Mouse (Mus musculus): ENCODE results near the gene Wfdc10.
"Not testable (repeated sequence)": the region's sequence is repeated elsewhere in the genome, so short reads cannot be mapped to it uniquely, and the experiment has no call there.

Gene Wfdc10

DNA sequence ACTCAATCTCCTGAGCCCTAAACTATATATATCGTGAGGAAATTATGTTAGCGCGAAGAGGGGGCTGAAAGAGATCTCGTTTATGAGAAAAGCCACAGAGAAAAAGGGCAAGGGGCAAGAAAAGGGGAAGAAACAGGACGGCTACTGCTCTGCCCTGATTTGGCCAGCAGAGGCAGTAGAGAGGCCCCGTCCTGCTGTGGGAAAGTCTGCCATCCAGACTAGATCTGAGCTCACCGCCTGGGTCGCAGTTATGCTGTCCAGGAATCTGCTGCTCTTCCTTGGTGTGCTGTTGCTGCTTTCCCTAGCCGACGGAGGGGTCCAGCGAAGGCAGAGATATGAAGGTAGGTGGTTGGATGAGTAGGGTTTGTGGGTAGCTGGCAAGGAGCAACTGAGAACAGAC, at the start of gene Wfdc10:
TSS of gene Wfdc10 (plus strand) at position 189 of the 400 bp plus-strand sequence.
- DNase-seq (ENCODE audit: low spot score): peak; percentile 15

DNA sequence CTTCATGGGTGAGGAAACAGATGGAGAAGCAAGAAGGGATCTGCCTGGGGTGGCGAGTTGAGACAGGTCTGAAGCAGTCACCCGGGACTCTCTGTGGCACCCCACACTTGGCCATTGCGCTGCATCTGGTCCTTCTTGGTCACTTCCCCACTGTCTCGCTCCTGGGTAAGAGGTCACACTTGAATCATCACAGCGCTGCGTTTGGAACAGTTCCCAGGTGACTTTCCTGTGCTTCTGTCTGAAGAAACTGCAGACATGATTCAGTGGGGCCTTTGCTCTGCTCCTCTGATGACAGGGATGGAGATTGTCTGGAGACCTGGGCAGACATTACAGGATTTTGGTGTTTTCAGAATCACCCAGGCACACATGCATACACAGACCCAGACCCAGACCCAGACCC, 47.1 kb upstream of the Wfdc10 start:
- DNase-seq (ENCODE audit: low spot score): no peak

DNA sequence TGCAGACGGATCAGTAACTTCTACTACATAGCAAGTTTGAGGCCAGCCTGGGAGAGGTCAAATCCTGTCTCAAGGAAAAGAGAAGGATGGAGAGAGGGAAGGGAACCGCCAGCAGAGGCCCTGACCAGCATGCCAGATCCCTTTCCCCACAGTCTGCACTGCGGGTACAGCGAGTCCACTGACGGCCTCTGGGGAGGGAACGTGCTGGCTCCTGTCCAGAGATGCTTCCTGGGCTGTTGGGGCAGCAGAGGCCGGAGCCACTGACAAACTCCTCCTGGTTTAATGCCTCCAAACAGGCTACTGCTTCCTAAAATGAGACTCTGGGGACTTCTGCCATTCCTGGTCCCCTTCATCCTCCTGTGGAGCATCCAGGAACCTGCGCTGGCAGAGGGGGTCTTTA, 42.4 kb upstream of the Wfdc10 start, which contains the start of the genes Wfdc6b and Wfdc8:
TSS of gene Wfdc6b (plus strand) at position 52 of the 400 bp plus-strand sequence.
TSS of gene Wfdc8 (minus strand) at position 156 of the 400 bp plus-strand sequence.
- not testable (repeated sequence) for DNase-seq (ENCODE audit: low spot score)

DNA sequence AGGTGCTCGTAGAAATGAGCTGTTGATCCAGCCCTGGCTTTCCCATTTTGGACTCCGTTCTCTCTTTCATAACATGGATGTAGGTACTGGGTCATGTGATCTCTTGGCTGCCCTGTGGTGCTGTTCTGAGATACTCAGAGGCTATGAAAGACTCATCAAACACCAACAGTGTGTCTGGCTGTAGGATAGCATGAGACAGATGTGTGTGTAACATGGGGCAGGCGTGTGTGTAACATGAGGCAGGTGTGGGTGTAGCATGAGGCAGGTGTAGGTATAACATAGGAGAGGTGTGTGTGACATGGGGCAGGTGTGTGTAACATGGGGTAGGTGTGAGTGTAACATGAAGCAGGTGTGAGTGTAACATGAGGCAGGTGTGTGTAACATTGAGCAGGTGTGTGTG, 40.5 kb upstream of the Wfdc10 start:
- DNase-seq (ENCODE audit: low spot score): no peak

DNA sequence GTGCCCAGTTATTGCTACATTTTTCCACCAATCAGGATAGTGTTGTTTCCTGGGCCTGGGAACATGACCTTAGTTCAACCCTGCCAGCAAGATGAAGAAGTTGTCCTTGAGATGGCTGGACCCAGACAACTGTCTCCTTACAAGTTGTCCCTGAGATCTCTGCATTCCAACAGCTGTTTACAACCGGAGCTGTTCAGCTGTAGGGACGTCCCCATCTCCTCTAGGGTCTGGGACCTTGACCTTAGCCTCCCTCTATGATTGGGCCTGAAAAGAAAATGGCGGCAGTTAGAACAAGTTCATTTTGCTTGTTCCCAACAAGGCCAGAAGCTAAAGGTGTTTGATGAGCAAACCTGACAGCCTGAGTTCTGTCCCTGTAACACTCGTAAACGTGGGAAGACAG, 36.8 kb upstream of the Wfdc10 start:
- DNase-seq (ENCODE audit: low spot score): no peak

DNA sequence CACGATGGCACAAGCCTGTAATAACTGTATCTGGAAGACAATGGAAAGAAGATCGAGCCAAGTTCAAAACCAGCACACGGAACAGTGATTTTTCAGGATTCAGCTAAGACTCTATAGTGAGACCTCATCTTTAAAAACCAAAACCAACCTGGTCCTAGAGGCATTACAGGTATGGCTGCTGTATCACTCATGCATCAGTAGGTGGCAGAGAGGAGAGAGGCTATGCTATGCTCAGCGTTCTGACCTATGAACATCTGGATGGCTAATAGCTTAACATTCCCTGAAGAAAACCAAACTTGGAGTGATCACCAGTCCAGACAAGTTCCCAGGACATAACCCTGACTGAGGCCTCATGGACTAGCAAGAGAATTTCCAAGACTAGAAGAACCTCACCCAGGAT, 34.1 kb upstream of the Wfdc10 start:
- DNase-seq (ENCODE audit: low spot score): no peak

DNA sequence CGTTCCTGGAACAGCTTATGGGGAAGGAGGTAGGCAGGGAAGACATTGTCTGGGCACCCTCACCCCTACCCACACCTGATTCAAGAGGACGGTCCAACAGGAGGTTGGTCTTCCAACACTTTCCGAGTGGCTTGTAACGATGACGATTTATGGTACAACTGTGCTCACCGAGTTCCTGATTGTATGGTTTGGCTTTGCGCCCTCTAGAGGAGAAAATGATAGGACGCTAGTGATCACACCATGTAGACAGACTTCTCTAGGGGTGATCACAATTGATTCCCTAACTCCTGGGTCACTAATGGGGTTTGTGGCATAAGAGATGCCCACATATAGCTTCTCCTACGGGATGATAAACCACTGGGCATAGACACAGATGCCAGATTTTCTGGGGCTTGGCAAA, 20.6 kb upstream of the Wfdc10 start:
- DNase-seq (ENCODE audit: low spot score): peak; percentile 5

DNA sequence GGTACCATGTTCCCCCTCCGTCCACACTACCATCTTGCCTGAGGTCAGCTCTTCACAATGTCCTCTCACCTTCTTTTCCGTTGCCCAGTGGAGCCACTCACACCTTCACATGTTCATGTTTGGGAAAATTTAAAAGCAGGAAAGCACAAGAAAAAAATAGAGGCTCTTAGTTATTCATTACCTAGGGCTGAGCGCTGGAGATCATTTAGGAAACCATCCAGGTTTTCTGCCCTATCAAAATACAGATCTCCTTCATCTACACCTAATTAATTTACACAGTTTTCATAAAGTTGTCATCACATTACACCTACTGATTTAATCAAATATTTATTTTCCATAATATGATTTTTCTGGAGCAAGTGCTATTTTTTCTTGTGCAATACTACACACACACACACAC, 17.1 kb upstream of the Wfdc10 start, which contains the start of gene Wfdc16:
TSS of gene Wfdc16 (minus strand) at position 101 of the 400 bp plus-strand sequence.
- no peak for DNase-seq (ENCODE audit: low spot score)

DNA sequence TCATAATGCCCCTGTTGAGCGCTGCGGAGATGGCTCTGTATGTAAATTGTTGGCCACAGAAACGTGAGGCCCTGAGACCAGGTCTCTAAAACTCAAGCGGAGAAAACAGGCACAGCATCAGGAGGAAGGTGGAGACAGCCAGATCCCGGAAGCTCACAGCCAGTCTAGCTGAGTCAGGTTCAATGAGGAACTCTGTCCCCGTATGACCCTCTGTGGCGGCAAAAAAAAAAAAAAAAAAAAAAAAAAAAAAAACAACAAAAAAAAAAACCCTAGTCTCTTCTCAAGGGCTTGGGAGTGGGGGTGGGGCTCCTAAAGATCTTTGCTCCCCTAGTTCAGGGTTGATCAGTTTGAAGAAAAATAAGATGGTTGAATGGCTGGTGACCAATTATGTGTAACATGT, 14.7 kb upstream of the Wfdc10 start:
- DNase-seq (ENCODE audit: low spot score): no peak

DNA sequence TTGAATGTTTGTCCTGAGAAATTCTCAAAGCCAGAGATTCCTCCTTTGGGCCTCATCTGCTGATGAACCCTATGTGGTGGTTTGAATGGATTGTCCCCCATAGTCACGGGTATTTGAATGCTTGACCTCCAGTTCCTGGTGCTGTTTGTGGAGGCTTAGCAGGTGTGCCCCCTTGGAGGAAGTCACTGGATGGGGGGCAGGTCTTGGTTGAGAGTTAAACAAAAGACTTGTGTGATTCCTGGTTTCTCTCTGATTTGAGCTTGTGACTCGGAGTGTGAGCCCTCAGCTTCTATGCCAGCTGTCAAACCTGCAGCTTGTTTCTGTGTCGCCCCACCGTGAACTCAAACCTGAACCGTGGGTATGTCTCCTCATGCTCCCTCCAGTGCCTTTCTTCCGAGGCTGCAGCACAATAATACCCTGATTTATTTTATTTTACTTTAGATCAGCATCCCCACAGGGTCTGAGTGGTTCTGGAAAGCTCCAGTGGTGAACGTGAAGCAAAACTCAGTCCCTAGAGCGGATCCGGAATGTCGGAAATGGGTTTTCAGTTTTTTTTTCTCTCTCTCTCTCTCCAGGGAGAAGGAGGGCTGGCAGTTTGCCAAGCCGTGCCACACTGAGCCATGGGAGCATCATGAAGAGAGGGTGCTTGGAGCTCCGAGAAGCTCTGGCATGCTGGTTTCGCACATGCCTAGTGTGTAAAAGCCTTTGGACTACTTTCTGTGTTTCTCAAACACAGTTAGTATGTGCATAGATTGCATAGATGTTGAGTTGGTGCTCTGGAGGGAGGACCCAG, 13.8 kb upstream of the Wfdc10 start:
- DNase-seq (ENCODE audit: low spot score): no peak

DNA sequence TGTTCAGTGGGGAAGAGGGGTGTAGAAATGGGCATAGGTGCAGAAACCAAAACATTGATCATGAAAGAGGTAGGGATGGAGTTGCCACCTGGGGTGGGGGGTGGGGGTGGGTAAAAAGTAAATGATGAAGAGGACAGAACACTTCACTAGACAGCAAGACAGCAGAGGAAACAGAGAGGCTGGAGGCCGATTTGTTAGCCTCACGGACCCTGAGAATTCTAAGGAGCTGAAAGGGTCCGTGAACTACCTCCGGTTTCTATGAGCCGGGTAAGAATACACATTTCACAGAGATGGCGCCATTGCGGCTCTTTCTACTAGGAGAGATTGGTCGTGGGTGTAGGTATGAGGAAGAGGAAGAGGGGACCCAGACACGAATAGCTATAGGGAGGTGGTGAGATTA, 637 bp downstream of the Wfdc10 start, which contains the start of gene Wfdc9:
TSS of gene Wfdc9 (minus strand) at position 101 of the 400 bp plus-strand sequence.
- no peak for DNase-seq (ENCODE audit: low spot score)

DNA sequence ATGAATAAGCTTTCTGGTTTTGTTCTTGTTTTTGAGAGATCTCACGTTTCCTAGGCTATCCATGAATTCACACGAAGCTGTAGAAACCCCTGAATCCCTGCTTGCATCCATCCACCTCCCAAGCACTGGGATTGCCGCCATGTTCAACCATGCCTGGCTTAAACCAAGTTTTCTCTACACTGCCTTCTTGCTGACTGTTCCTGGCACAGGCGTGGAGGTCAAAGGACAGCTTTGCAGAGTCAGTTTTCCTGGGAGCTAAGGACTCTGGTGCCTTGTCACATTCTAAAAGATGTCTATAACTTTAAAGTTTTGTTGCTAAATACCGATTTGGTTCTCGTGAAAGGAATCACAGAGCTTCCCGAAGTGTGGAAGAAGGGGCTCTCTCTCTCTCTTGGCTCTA, 9.0 kb downstream of the Wfdc10 start:
- DNase-seq (ENCODE audit: low spot score): no peak

DNA sequence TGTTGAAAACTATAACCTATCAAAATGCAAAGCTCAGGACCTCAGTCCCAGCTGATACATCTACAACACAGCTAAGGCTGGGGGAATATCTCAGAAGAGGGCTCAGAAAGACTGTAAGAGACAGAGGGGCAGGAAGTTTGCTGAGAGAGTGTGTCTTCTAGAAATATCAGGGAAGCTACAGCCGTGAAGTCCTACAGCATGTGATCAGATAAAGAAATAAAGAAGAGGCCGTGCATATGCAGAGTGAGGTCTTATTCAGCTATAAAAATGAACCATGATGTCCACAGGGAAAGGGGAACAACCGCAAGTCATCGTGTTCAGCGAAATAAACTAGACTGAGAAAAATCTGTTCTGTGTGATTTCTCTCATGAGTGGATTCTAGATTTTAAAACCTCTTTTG, 14.4 kb downstream of the Wfdc10 start:
- DNase-seq (ENCODE audit: low spot score): no peak

DNA sequence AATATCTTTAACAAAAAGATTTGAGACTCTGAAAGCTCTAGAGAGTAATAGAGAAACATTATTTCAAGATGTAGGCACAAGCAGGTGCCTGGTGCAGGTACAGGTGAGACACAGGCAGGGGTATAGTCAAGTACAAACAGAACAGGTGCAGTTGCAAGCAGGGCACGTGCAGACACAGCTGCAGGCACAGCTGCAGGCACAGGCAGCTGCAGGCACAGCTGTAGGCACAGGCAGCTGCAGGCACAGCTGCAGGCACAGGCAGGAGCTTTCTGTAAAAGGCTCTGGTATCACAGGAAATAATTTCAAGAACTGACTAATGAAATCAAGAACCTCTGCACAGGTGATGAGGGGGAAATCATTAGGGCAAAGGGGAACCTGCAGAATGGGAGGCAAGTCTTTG, 15.1 kb downstream of the Wfdc10 start:
- no peak for DNase-seq (ENCODE audit: low spot score)

DNA sequence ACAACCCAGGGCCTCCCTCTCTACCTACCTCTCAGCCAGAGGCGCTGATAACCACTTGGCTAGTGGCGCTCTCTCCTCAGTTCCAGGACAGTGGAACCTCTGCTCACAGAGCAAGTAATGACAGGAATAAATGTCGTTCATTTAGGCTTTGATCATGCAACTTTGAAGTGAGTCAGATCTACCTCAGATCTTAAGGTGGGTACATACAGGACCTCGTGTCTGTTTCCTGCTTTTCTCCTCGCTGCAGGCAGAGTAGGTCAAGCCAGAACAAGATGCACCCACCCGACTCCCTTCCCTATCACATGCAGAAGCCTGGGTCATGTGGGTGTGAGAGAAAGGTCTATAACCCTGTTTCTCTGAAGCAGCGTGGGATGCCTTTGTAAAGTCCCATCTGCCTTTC, 18.1 kb downstream of the Wfdc10 start, which contains the start of gene Wfdc11:
TSS of gene Wfdc11 (minus strand) at position 101 of the 400 bp plus-strand sequence.
- no peak for DNase-seq (ENCODE audit: low spot score)

DNA sequence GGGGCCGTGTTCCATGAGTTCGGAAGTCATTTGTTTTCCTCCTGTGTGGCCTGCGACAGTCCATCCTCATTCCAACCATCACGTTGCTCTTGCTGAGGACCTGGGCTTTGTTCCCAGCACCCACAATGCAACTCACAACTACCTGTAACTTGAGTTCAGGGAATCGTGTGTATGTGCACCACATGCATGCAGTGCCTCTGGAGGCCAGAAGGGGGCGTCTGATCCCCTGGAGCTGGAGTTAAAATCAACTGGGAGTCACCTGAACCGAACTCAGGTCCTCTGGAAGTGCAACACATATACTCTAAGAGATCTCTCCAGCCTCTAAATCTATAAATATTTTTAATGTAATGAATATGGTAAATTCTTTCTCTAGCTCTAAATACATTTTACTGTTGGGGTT, 20.3 kb downstream of the Wfdc10 start:
- DNase-seq (ENCODE audit: low spot score): no peak

DNA sequence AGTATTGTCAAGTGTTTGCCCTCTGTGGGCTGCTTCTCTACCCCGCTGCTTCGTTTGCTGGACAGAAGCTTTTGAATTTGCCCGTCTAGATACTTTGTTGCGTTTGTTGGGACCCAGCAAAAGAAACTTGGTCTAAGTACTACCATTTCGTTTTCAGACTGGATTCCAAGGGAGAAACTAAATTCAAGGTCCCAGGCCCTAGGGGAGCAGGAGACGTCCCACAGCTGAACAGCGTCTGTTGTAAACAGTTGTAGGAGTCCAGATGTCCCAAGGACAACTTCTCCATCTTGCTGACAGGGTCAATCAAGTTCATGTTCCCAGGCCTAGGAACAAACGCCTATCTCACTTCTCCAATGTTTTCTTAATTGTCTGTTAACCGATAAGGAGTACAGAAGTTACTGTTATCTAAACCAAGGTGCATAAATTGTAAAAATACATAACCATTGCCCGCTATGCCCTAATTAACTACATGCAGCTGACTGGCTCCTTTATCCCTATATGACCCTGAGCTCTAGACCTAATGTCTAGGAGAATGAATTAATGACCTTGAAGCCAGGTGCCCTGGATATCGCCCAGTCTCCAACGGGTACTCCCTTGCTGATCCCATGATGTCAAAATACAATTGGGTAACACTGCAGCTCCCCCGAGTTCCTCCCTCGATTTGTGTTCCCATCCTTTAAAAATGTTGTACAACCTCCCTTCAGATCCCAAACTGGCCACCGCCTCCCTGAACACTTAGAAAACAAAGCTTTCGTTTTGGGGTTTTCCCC, 21.3 kb downstream of the Wfdc10 start:
- no peak for DNase-seq (ENCODE audit: low spot score)

DNA sequence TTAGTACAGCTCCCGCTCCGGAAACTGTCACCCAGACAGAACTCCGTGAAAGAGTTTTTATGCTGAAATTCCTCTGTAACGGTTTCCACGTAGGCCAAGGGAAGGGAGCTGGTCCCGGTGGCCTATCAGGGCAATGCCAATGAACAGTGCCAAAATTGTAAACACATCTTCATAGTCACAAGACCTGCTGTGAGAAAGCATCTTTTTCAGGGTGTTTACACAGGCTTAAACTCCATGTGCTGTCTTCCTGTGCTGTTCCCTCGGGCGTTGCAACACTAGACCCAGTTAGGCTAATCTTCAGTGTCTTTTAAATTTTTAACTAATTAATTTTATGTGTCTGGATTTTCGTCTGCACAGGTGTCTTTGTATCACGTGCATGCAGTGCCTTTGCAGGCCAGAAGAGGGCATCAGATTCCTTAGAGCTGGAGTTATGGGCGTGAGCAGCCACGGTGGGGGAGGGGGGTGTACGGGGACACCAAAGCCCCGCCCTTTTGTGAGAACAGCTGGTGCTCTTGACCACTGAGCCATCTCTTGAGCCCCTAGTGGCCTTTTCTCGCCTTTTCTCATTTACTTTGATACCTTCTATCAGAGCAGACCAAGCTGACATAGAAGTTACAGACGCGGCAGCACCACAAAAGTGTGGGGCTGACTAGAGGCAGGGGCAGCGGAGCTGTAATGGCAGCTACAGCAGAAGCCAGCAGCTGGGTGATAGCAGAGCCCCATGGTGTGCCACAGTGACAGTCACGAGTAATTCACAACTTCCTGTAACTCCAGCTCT, 23.2 kb downstream of the Wfdc10 start:
- peak; percentile 42 for DNase-seq (ENCODE audit: low spot score)

DNA sequence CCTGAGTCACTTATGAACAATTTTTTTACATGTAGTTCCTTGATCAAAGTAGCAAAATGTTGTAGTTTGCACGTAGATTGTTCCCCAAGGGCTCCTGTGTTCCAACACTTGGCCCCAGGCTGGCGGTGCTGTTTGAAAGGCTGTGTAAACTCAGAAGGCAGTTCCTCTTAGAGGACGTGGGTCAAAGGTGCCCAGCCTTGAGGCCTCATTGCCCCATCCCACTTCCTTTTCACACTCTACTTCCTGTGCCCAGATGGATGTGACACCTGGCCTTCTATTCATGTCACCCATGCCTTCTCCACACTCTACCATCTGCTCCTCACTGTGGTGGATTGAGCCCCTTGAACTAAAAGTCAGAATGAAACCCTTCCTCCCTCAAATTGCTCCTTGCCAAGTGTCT, 24.1 kb downstream of the Wfdc10 start:
- no peak for DNase-seq (ENCODE audit: low spot score)

DNA sequence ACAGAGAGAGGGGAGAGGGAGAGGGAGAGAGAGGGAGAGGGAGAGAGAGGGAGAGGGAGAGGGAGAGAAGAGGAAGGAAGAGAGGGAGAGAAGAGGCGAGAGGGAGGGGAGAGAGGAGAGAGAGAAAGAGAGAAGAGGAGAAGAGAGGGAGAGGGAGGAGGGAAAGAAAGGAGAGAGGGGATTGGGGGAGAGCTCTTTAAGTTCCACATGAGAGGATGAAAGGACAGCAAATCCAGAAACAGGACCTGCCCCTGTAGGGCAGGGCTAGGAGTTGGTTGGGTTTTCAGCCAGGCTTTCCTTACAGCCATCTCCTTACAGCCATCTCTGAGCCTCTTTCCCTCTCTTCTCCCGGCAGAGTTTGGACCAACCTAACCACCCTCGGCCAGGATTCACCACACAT, 29.0 kb downstream of the Wfdc10 start, which contains the start of gene Wfdc13:
TSS of gene Wfdc13 (plus strand) at position 301 of the 400 bp plus-strand sequence.
- DNase-seq (ENCODE audit: low spot score): no peak

DNA sequence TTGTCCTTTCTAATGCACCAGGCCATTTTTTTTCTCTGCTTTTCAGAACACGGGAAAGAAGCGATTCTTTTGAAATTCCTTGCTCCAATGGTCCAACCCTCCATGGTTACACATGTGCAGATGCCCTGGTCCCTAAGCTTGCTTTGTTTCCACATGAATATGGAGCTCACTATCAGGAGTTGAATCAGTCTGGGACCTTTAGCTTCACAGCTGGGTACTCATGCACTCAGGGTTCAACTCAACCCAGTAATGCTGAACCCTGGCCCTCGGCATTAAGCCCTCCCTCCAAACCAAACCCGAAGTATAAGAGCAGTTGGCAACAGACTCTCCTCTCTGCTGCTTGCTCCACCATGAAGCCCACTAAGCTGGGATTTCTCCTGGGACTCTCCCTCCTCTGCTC, 42.4 kb downstream of the Wfdc10 start, which contains the start of gene Spint4:
TSS of gene Spint4 (plus strand) at position 301 of the 400 bp plus-strand sequence.
- no peak for DNase-seq (ENCODE audit: low spot score)

DNA sequence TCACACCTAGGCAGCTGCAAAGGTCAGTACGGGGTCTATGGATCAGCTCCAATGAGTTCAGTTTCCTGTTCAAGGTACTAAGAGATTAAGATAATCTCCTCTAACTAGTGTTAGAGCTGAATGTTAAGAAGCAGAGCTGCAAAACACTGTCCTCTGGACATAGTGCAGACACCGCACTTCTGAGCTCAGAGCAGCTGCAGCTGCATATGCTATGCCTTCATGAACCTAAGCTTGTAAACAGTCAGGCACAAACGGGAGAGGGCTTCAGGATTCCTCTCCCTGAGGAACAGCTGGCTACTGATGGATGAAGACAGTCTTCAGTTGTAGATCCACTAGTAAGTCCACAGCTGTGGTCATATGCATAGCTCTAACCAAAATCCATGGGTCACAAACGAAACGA, 45.1 kb downstream of the Wfdc10 start:
- DNase-seq (ENCODE audit: low spot score): no peak

All from c-Kit-positive CD71-positive TER-119-positive erythroid progenitor cells, embryonic 14.5 days (primary cell).